Mouse (Mus musculus): ENCODE results near the gene Esp23.
"Not testable (repeated sequence)": the region's sequence is repeated elsewhere in the genome, so short reads cannot be mapped to it uniquely, and the experiment has no call there.

Gene Esp23

DNA sequence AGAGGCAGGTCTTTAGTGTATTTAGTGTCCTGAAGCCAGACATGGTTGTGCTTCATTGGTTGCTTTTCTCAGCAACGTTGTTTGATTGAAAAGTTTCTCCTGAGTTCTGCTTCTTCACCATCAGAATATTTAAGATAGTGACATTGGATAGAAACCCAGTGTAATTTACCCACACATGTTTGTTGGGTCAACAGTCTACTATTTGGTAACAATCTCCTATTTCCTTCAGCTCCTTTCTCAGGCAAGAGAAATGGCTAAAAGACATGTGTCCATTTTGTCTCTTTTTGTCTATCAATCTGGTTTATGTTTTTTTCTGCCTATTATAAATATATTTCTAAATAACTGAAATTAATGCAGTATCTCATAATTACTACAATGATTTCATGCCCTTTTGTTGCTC lies at the start of gene Esp23:
TSS of gene Esp23 (minus strand) at position 101 of the 400 bp plus-strand sequence.
- Histone ChIP-seq H3K27me3 (ENCODE audit: insufficient read depth, low read length) (no peaks in the 10 kb centered on the region), H3K4me1 (replicated peaks; ENCODE audit: low read depth, low read length) (no peaks in the 10 kb centered on the region), H3K9me3 (ENCODE audit: low read length) (no peaks in the 10 kb centered on the region), H3K4me3 (replicated peaks; ENCODE audit: low read length) (no peak within 1 kb of the TSS), H3K36me3 (ENCODE audit: insufficient read depth, low read length) (no peaks in the 10 kb centered on the region)
- TF ChIP-seq POU5F1 (IDR thresholded peaks at IDR 0.05; ENCODE audit: borderline replicate concordance, low read length) (no peak), NANOG (IDR thresholded peaks at IDR 0.05; ENCODE audit: borderline replicate concordance, low read length) (no peak), CTCF (conservative IDR thresholded peaks at IDR 0.05; ENCODE audit: low read length) (no peak)

DNA sequence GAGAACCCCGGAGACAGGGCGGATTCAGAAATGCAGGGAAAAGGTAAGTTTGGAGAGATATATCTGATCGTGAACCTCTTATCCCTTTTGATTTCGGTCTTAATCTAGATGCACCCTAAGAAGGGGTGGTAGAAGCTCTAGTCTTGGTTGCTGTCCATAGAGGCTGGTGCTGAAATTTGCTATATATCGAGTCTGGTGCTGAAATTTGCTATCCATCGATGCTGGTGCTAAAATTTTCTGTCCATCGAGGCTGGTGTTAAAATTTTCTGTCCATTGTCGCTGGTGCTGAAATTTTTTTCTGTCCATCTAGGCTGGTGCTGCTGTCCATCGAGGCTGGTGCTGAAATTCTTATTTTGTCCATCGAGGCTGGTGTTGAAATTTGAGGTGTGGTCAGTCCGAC lies 30.3 kb upstream of the Esp23 start:
- not testable (repeated sequence) for H3K27me3 ChIP-seq (ENCODE audit: insufficient read depth, low read length); H3K4me1 ChIP-seq (replicated peaks; ENCODE audit: low read depth, low read length); H3K4me3 ChIP-seq (replicated peaks; ENCODE audit: low read length); H3K36me3 ChIP-seq (ENCODE audit: insufficient read depth, low read length)
- H3K9me3 ChIP-seq (ENCODE audit: low read length) = peaks cover 55% of the 10 kb centered on the region

DNA sequence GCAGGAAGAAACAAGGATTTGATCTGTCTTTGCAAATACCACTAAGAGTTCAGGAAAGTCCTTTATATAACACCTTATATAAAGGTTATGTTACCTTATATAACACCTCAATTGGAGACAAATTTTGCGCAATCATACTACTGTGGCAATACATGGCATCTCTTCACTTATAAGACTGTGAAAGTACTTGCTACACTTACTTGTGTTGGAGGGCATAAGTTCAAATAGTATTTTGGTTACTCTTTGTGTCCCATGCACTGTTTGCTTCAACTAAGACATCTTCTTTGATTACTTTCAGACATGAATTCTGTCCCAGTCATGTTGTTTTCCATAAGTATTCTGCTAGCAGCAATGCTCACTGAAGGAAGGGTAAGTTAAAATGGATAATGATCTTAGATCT lies 18.2 kb upstream of the Esp23 start, which contains the start of gene Esp22:
TSS of gene Esp22 (plus strand) at position 301 of the 400 bp plus-strand sequence.
- no peak within 1 kb of the TSS for H3K4me3 ChIP-seq (replicated peaks; ENCODE audit: low read length)
- TF ChIP-seq NANOG (IDR thresholded peaks at IDR 0.05; ENCODE audit: borderline replicate concordance, low read length) (no peak), CTCF (conservative IDR thresholded peaks at IDR 0.05; ENCODE audit: low read length) (no peak), POU5F1 (IDR thresholded peaks at IDR 0.05; ENCODE audit: borderline replicate concordance, low read length) (no peak)
- no peaks in the 10 kb centered on the region for H3K36me3 ChIP-seq (ENCODE audit: insufficient read depth, low read length)
- H3K4me1 ChIP-seq (replicated peaks; ENCODE audit: low read depth, low read length) = no peaks in the 10 kb centered on the region
- no peaks in the 10 kb centered on the region for H3K27me3 ChIP-seq (ENCODE audit: insufficient read depth, low read length)
- H3K9me3 ChIP-seq (ENCODE audit: low read length) = no peaks in the 10 kb centered on the region

DNA sequence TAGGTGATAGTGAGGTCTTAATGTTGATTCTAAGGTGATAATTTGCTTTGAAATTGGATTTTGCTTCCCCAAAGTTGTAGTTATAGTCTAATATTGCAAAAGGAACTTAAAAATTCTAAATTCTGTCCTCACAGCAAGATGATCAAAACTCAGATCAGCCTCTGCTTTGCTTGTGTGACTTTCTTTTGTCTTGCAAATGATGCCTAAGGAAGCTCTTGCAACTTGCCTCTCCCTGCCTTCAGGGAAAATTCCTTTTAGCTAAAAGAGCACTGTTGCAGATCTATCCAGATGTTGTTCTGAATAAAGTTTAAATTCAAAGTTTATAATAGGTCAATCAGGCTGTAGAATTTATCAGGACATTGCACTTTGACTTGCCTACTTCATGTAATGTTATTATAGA lies 13.2 kb downstream of the Esp23 start:
- H3K36me3 ChIP-seq (ENCODE audit: insufficient read depth, low read length) = no peaks in the 10 kb centered on the region
- TF ChIP-seq NANOG (IDR thresholded peaks at IDR 0.05; ENCODE audit: borderline replicate concordance, low read length) (0 out of 2 replicates have a peak, but pooled peaks have one; percentile 9), CTCF (conservative IDR thresholded peaks at IDR 0.05; ENCODE audit: low read length) (no peak)
- H3K9me3 ChIP-seq (ENCODE audit: low read length) = peaks cover 54% of the 10 kb centered on the region
- H3K4me3 ChIP-seq (replicated peaks; ENCODE audit: low read length) = no peak overlapping the region
- H3K27me3 ChIP-seq (ENCODE audit: insufficient read depth, low read length) = no peaks in the 10 kb centered on the region
- no peaks in the 10 kb centered on the region for H3K4me1 ChIP-seq (replicated peaks; ENCODE audit: low read depth, low read length)

DNA sequence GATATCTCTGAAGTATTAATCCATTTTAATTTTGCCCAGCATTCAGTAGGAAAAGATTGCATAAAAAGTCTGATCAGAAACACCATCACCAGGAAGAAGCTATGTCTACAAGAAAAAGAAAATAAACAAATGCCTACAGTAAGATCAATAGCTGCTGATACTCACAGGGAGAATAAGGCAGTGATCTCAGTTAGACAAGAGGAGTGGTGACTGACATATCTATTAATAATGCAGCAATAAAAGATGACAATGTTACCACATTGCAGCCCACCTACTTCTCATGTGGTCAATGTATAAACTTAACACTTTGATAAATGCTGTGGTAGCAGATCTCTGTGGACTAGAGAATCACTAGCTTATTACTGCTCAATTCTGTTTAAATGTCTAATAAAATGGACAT lies 33.6 kb downstream of the Esp23 start, which contains the start of gene Gm21903:
TSS of gene Gm21903 (minus strand) at position 101 of the 400 bp plus-strand sequence.
- no peaks in the 10 kb centered on the region for H3K27me3 ChIP-seq (ENCODE audit: insufficient read depth, low read length)

DNA sequence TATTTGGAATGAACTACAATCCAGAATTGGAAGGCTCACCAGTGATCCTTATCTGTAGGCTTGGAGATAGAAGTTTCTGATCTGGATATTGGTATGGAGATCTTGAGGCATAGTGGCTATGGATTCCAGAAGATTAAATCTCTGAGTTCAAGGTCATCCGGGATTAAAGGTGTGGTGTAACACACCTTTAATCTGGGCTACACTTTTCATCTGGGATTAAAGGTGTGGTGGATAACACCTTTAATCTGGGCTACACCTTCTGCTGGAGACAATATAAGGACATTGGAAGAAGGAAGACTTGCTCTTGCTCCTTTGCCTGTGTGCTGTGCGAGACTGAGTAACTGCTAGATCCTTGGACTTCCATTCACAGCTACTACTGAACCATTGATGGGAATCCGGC lies 40.4 kb downstream of the Esp23 start, which contains the start of gene Esp24:
TSS of gene Esp24 (plus strand) at position 301 of the 400 bp plus-strand sequence.
- not testable (repeated sequence) for H3K27me3 ChIP-seq (ENCODE audit: insufficient read depth, low read length); H3K4me3 ChIP-seq (replicated peaks; ENCODE audit: low read length); H3K4me1 ChIP-seq (replicated peaks; ENCODE audit: low read depth, low read length); H3K9me3 ChIP-seq (ENCODE audit: low read length); H3K36me3 ChIP-seq (ENCODE audit: insufficient read depth, low read length)

More for the DNA sequence above, 33.6 kb downstream of the Esp23 start, which contains the start of gene Gm21903:
- Histone ChIP-seq H3K36me3 (ENCODE audit: insufficient read depth, low read length) (no peaks in the 10 kb centered on the region), H3K4me3 (replicated peaks; ENCODE audit: low read length) (no peak within 1 kb of the TSS), H3K9me3 (ENCODE audit: low read length) (no peaks in the 10 kb centered on the region), H3K4me1 (replicated peaks; ENCODE audit: low read depth, low read length) (no peaks in the 10 kb centered on the region)
- TF ChIP-seq NANOG (IDR thresholded peaks at IDR 0.05; ENCODE audit: borderline replicate concordance, low read length) (no peak), POU5F1 (IDR thresholded peaks at IDR 0.05; ENCODE audit: borderline replicate concordance, low read length) (no peak), CTCF (conservative IDR thresholded peaks at IDR 0.05; ENCODE audit: low read length) (no peak)

Data from E14TG2a.4 (cell line).